Mouse (Mus musculus) kidney, embryonic 16.5 days (tissue): ENCODE data around the gene Krt90. TPM values are rescaled to one million over a fixed set of nuclear protein-coding genes. Genes with fewer than 3 reads are reported as not detected.

Source experiments
- ATAC-seq: fragments of 200-750 bp; cut with Nextera tagmentation; 2 replicates; pipeline ENCODE4 v1.8.0; 2017; ENCODE audit warnings: moderate TSS enrichment; ENCODE audit not compliant: low FRiP score, low TSS enrichment
- H3K27ac ChIP-seq: fragments of 300-500 bp; sonication (generic); 2 replicates; pipeline ENCODE4 v1.5.1; 2014; ENCODE audit warnings: low read length
- H3K27me3 ChIP-seq: fragments of 300-500 bp; sonication (generic); 2 replicates; pipeline ENCODE4 v1.6.1; 2014; ENCODE audit warnings: low read length, control low read depth, mixed read lengths; ENCODE audit not compliant: insufficient read depth
- H3K36me3 ChIP-seq: fragments of 300-500 bp; sonication (generic); 2 replicates; pipeline ENCODE4 v1.6.1; 2014; ENCODE audit warnings: low read length, control low read depth, mixed read lengths; ENCODE audit not compliant: insufficient read depth
- H3K4me1 ChIP-seq: fragments of 300-500 bp; sonication (generic); 2 replicates; pipeline ENCODE4 v1.6.1; 2014; ENCODE audit warnings: low read length, control low read depth, mixed read lengths; ENCODE audit not compliant: insufficient read depth
- H3K4me2 ChIP-seq: fragments of 300-500 bp; sonication (generic); replicated peaks from 2 replicates; pipeline ENCODE4 v1.6.1; 2014; ENCODE audit warnings: low read depth, low read length
- H3K4me3 ChIP-seq: fragments of 300-500 bp; sonication (generic); 2 replicates; pipeline ENCODE4 v1.5.1; 2014; ENCODE audit warnings: mild to moderate bottlenecking, low read length
- H3K9ac ChIP-seq: fragments of 300-500 bp; sonication (generic); replicated peaks from 2 replicates; pipeline ENCODE4 v1.6.1; 2014; ENCODE audit warnings: low read length
- H3K9me3 ChIP-seq: fragments of 300-500 bp; sonication (generic); 2 replicates; pipeline ENCODE4 v1.6.1; 2016; ENCODE audit warnings: low read length, control low read depth
- WGBS: fragments of 180-500 bp; shearing (Covaris S2); extraction: QIAGEN DNeasy Blood & Tissue Kit; methylation state at CpG from one replicate; pipeline ENCODE4 v1.1.7; 2014; 5-methylcytosine and 5-hydroxymethylcytosine counted together
- polyA plus RNA-seq: library from polyadenylated mRNA; unstranded; fragments of >200 nt; fragmentation: Nextera tagmentation; extraction: Ambion mirVana; gene quantifications from 2 replicates; pipeline ENCODE4 v1.2.1, GENCODE M21; 2015

Krt90 gene
- polyA plus RNA-seq, 1 experiment from 2014 or later, result 0.10 TPM

GRCm38 (mm10) chr15:101553169-101553568 is 9.6 kb downstream of the Krt90 start:
- under 1% methylated on average over 11 of the region's 11 CpGs for WGBS
- Histone ChIP-seq H3K27ac (no peak overlapping the region), H3K9ac (no peak overlapping the region), H3K4me3 (no peak overlapping the region), H3K27me3 (peaks cover 17% of the 10 kb centered on the region; the same call in 1 of the 2 replicates), H3K36me3 (no peaks in the 10 kb centered on the region), H3K4me2 (peak overlapping the region; percentile 1), H3K9me3 (no peaks in the 10 kb centered on the region), H3K4me1 (peaks cover 6% of the 10 kb centered on the region)
- ATAC-seq, result peak; percentile 84

DNA sequence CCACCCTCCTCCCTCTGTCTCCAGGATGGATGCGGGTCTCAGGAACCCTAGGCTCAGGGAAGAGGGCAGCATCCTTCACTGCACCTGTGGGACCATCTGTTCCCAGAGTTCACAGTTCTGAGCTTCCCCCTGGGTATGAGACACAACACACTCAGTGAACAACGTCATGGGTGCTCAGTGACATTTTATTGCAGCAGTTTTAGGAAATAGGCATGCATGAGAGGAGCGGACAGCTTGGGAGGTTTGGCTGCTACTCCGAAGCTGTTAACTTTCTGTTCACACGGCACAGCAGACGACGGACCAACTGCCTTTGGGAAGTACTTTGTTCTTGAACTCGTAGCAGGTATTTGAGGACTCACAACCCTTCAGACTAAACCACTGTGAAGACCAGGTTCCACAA is 10.6 kb downstream of the Krt90 start:
- H3K36me3 ChIP-seq, result no peaks in the 10 kb centered on the region
- 0 out of 2 replicates have a peak, but pooled peaks cover 3% of the 10 kb centered on the region for H3K4me1 ChIP-seq
- no peaks in the 10 kb centered on the region for H3K9me3 ChIP-seq
- 46% methylated on average over 8 of the region's 8 CpGs for WGBS
- peaks cover 17% of the 10 kb centered on the region; the same call in 1 of the 2 replicates for H3K27me3 ChIP-seq
- ATAC-seq, result no peak
- H3K4me3 ChIP-seq, result no peak overlapping the region
- no peak overlapping the region for H3K27ac ChIP-seq
- H3K4me2 ChIP-seq, result no peak overlapping the region
- H3K9ac ChIP-seq, result no peak overlapping the region

- Histone ChIP-seq H3K4me1 (0 out of 2 replicates have a peak, but pooled peaks cover 3% of the 10 kb centered on the region), H3K4me2 (no peak within 1 kb of the TSS), H3K9ac (no peak within 1 kb of the TSS), H3K9me3 (no peaks in the 10 kb centered on the region), H3K36me3 (no peaks in the 10 kb centered on the region), H3K4me3 (no peak within 1 kb of the TSS), H3K27ac (no peak within 1 kb of the TSS), H3K27me3 (peaks cover 17% of the 10 kb centered on the region; the same call in 1 of the 2 replicates)
- 59% methylated on average over 7 of the region's 7 CpGs for WGBS
- no peak for ATAC-seq
Observed at GRCm38 (mm10) chr15:101550567-101550966, 12.2 kb downstream of the Krt90 start, which contains the start of gene Krt82. Krt82 (minus strand) TSS chr15:101550667.

- H3K27me3 ChIP-seq, result no peaks in the 10 kb centered on the region
- H3K36me3 ChIP-seq, result no peaks in the 10 kb centered on the region
- no peak for ATAC-seq
- no peak overlapping the region for H3K27ac ChIP-seq
- H3K9ac ChIP-seq, result no peak overlapping the region
- no peaks in the 10 kb centered on the region for H3K9me3 ChIP-seq
- no peak overlapping the region for H3K4me2 ChIP-seq
- WGBS, result 62% methylated on average over 3 of the region's 3 CpGs
- 0 out of 2 replicates have a peak, but pooled peaks cover 4% of the 10 kb centered on the region for H3K4me1 ChIP-seq
- H3K4me3 ChIP-seq, result no peak overlapping the region
Observed at GRCm38 (mm10) chr15:101544478-101544877, 18.3 kb downstream of the Krt90 start.

DNA sequence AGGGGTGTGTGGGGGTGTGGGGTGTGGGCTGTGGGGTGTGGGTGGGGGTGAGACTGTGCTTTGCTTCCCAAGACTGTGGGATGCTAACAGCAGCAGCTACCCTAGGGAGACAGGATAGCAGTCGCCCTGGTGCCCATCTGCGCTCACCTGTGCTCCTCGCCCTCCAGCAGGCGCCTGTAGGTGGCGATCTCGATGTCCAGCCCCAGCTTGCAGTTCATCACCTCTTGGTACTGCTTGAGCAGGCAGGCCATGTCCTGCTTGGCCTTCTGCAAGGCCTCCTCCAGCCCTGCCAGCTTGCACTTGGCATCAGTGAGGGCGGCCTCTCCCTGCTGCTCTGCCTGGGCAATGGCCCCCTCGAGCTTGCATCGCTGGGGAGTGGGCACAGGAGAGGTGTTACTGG is 20.2 kb downstream of the Krt90 start:
- no peak overlapping the region for H3K9ac ChIP-seq
- H3K27me3 ChIP-seq, result no peaks in the 10 kb centered on the region
- H3K36me3 ChIP-seq, result no peaks in the 10 kb centered on the region
- peaks cover 10% of the 10 kb centered on the region; the same call in 1 of the 2 replicates for H3K4me1 ChIP-seq
- H3K4me2 ChIP-seq, result no peak overlapping the region
- H3K4me3 ChIP-seq, result no peak overlapping the region
- ATAC-seq, result no peak
- no peak overlapping the region for H3K27ac ChIP-seq
- H3K9me3 ChIP-seq, result no peaks in the 10 kb centered on the region
- WGBS, result 70% methylated on average over 9 of the region's 9 CpGs

DNA sequence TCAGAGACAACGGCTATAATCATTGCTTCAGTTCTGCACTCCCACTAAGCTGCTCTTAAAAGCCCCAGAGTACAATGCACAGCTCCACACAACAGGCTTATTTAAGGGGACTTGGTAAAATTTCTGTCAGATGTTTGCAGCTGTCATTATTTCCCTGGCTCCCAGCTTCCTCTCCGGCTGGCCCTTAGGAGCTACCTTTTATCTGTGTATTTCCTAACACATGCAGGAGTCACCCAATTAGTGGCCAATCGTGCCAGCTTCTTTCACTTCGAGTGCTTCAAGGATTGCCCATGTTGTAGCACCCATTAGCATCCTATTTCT is 24.2 kb downstream of the Krt90 start:
- Histone ChIP-seq H3K9me3 (no peaks in the 10 kb centered on the region), H3K27me3 (no peaks in the 10 kb centered on the region), H3K9ac (no peak overlapping the region), H3K27ac (no peak overlapping the region), H3K4me3 (no peak overlapping the region), H3K4me1 (peaks cover 18% of the 10 kb centered on the region; the same call in 1 of the 2 replicates), H3K4me2 (no peak overlapping the region), H3K36me3 (no peaks in the 10 kb centered on the region)
- no peak for ATAC-seq
- 31% methylated on average over 4 of the region's 4 CpGs for WGBS

GRCm38 (mm10) chr15:101537864-101538579 is 24.7 kb downstream of the Krt90 start:
- Histone ChIP-seq H3K27ac (no peak overlapping the region), H3K27me3 (no peaks in the 10 kb centered on the region), H3K36me3 (no peaks in the 10 kb centered on the region), H3K9me3 (no peaks in the 10 kb centered on the region), H3K9ac (no peak overlapping the region), H3K4me2 (no peak overlapping the region), H3K4me3 (no peak overlapping the region), H3K4me1 (peaks cover 18% of the 10 kb centered on the region; the same call in 1 of the 2 replicates)
- ATAC-seq, result no peak
- WGBS, result 31% methylated on average over 7 of the region's 7 CpGs

DNA sequence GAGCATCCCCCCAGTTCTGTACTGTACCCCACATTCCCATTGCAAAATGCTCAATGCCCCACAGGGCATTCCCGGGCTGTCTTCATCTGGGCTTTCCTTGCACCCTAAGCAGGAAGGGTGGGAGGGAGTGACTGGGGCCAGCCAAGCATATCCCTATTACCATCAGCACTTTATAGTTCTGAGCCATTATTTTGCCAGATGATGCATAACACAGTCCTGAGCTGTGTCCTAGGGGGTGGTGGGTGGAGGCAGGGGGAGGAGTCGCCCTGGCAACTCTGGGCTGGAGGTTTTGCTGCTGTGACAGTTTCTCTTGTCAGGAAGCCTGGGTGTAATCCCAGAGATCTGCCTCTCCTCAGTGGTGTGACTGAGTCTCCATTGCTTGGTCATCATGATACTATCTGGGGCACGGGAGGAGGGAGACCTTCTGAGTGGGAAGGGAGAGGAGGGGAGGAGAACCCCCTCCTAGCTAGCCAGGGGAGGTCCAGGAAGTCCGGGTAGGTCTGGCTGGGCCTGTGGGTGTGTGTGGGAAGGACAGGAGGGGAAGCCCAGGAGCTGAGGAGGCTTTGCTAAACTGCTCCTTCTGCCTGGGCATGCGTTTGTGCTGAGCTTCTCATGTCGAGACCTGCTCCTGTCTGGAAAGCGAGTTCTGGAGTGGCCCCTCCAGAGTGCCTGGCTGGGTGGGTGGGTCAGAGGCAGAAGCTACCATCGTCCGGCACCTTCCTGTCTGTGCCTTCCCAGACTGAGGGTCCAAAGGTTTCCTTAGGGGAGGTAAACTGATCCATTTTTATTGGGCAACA is 26.5 kb downstream of the Krt90 start:
- 34% methylated on average over 9 of the region's 9 CpGs for WGBS
- Histone ChIP-seq H3K4me2 (no peak overlapping the region), H3K4me1 (peaks cover 14% of the 10 kb centered on the region; the same call in 1 of the 2 replicates), H3K9me3 (no peaks in the 10 kb centered on the region), H3K36me3 (no peaks in the 10 kb centered on the region), H3K9ac (no peak overlapping the region), H3K27me3 (no peaks in the 10 kb centered on the region), H3K4me3 (no peak overlapping the region), H3K27ac (no peak overlapping the region)
- peak; percentile 79 for ATAC-seq

GRCm38 (mm10) chr15:101532720-101533119 is 30.0 kb downstream of the Krt90 start, which contains the start of gene Krt84:
Krt84 (minus strand) TSS chr15:101532820.
- H3K27me3 ChIP-seq, result no peaks in the 10 kb centered on the region
- H3K4me1 ChIP-seq, result peaks cover 9% of the 10 kb centered on the region; the same call in 1 of the 2 replicates
- H3K9me3 ChIP-seq, result no peaks in the 10 kb centered on the region
- no peak within 1 kb of the TSS for H3K9ac ChIP-seq
- no peak within 1 kb of the TSS for H3K4me3 ChIP-seq
- H3K4me2 ChIP-seq, result no peak within 1 kb of the TSS
- H3K27ac ChIP-seq, result no peak within 1 kb of the TSS
- no peaks in the 10 kb centered on the region for H3K36me3 ChIP-seq
- no peak for ATAC-seq
- 63% methylated on average over 7 of the region's 7 CpGs for WGBS
